Mouse (Mus musculus): ENCODE data around the gene Chd6. TPM values are rescaled to one million over a fixed set of nuclear protein-coding genes. Genes with fewer than 3 reads are reported as not detected.

Chd6 gene
- 3.1 and 3.2 TPM in 2 replicates for polyA plus RNA-seq (2012; rRNA removed)

DNA sequence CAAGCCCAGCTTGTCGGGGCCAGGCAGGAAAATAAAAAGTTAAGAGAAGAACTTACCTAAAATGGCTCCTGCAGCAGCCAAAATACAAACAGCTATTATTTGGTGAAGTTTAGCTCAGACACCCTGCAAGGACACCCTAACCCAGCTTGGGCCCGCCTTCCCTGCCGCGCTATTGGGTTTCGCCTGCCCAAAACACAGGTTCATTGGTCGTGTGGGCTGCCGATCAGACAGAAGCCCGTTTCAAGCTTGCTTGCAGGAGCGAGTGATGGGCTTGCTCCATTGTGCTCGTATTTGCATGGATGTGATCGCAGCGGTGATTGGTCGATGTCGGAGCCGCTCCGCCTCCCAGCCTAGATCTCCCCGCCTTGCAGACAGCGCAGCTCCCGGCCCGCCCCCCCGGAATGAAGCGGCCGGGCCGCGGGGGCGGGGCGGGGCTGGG is at the start of gene Chd6:
Chd6 (minus strand) TSS at position 143 of the 439 bp plus-strand sequence.

DNA sequence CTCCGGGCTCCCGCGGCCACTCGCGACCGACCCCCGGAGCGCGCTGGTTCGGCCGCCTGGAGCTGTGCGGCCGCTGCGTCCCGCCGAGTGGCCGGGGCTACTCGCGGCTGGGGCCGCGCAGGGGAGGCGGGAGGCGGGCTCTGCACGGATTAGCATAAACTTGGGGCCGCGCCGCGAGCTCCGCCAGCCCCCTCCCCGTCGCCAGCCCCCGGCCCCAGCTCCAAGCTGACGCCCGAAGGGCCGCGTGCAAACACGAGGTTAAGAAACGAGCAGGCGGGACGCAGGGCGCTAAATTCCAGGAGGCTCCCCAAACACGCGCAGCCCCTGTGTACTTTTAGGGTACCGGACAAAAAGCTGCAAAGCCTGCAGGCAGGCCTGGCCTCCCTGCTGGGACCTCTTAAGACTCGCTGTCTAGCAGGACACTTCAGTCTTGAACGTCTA is 196.6 kb downstream of the Chd6 start, which contains the start of gene Emilin3:
Emilin3 (minus strand) TSS at position 98 of the 441 bp plus-strand sequence.

Other genes starting within 250 kb of the Chd6 start
- 0.79 and 0.84 TPM in 2 replicates for gene Zhx3, start 236.1 kb downstream of the Chd6 start, polyA plus RNA-seq (2012; rRNA removed)
- 0.36 and 0.51 TPM in 2 replicates for gene Lpin3, start 228.4 kb downstream of the Chd6 start, polyA plus RNA-seq (2012; rRNA removed)
- 0.08 and 0.48 TPM in 2 replicates for gene Emilin3, start 196.7 kb downstream of the Chd6 start, polyA plus RNA-seq (2012; rRNA removed)